Mouse (Mus musculus): ENCODE results near the gene Srcin1.

GRCm38 (mm10) chr11:97531381-97532260, 44.4 kb downstream of the Srcin1 start:
- no peak for TF ChIP-seq GATA1 (IDR thresholded peaks at IDR 0.05; ENCODE audit: borderline replicate concordance, low read length)
- no peak for TF ChIP-seq FLI1 (IDR thresholded peaks at IDR 0.05; ENCODE audit: low read length)
